Mouse (Mus musculus): ENCODE results near the gene Zfp536. TPM values are rescaled to one million over a fixed set of nuclear protein-coding genes. Genes with fewer than 3 reads are reported as not detected.

Zfp536 gene
- total RNA-seq (2021): 10 to 100 TPM; 40.5 to 48.3 TPM

GRCm38 (mm10) chr7:37773312-37773702 lies at the start of gene Zfp536:
Gene Zfp536, minus strand, starts transcription at chr7:37773641.
- no peak for DNase-seq (ENCODE audit: extremely low spot score in 1 of 2, low spot score in 1 of 2)

DNA sequence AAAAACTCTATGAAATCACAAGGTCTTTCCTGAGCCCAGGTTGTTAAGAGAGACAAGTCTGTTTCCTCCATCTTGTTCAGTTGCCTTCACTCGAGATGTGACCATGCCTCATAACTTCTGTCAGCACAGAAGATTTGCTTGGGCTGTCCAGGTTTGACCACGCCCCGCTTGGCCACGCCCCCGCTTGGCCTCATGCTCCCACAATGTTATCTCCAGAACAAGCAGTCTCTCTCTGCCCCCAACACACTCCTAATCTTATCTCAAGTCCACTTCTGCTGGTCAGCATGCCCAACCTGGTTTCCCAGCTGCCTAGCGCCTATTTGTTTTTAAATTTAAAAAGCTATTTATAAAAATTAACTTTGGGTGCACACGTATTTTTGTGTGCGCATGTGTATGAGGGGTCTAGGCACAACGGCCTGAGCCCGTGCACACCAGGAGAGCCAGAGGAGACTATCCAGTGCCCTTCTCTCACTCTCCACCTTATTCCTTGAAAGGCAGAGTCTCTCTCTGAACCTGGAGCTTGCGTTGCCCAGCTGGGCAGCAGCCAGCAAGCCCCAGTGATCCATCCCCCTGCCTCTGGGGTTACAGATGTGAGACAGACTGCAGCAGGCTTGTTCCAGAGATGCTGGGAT lies 47.3 kb upstream of the Zfp536 start:
- DNase-seq (ENCODE audit: extremely low spot score in 1 of 2, low spot score in 1 of 2): no peak

DNA sequence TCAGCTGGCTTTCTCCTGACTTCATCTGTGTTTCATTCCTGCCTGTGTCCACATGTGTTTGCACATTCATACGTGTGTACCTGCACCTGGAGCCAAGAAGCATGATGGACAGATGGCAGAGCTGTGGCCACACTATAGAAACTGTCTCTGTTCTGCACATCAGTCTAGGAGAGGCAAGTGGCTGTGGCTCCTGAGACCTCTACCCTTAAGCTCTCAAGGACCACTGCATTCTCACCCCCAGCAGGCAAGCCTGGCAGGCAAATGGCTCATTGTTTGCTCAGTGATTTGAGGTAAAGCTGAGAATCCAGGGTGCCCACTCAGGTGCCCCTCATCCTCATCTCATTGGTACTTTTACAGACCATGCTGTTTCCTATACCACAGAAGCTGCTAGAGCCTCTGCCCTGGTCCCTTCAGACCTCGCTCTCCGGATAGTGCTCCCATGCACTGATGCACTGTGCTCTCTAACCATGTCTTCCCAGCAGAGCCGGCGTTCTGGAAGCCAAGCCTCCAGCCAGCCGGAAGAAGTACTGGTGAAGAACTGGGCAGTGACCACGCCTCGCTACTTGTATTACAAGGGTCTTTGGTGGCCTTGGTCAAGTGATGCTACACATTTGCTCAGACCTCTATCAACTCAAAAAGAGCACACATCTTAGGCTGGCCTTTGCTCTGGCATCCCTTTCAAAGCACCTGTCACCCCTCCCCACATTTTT lies 45.3 kb upstream of the Zfp536 start:
- DNase-seq (ENCODE audit: extremely low spot score in 1 of 2, low spot score in 1 of 2): no peak

DNA sequence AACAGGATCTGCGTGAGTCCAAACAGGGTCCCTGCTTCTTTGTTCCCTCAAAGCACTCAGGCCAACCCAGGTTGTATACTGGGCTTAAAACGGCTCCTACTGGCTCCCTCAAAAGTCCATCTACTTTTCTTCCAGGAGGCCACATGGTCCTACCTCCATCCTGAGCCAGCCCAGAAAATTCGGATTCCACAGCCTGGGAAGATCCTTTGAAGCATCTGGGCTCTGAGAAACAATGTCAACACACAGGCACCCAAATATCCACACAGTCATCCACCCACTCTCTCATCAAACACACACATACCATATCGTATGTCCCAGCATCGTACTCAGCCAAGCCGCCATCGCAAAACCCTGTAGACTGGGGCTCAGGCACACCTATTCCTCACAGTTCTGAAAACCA lies 43.5 kb upstream of the Zfp536 start:
- DNase-seq (ENCODE audit: extremely low spot score in 1 of 2, low spot score in 1 of 2): no peak

DNA sequence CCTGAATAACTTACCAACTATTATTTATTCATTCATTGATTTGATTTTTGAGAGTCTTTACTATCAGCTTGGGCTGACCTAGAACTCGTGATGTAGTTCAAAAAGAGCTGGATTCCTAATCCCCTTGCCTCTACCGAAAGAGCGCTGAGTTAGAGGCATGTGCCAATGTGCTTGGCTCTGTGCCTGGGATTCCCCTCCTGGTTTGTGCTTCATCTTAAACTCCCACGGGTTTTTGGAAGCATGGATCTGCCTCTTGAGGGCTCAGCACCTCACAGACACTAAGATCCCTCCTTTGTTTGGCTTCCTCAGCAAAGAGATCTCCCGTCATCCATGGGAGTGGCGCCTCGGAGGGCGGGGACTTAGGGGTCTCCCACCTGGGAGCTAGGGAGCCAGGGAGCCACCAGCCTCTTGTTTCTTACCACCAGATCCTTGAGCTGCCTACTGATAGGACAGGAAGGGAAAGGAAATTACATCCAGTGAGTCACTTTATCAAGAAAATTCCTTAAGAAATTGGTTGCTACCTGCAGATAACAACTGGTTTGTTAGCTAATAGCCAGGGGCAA lies 41.5 kb upstream of the Zfp536 start:
- no peak for DNase-seq (ENCODE audit: extremely low spot score in 1 of 2, low spot score in 1 of 2)

DNA sequence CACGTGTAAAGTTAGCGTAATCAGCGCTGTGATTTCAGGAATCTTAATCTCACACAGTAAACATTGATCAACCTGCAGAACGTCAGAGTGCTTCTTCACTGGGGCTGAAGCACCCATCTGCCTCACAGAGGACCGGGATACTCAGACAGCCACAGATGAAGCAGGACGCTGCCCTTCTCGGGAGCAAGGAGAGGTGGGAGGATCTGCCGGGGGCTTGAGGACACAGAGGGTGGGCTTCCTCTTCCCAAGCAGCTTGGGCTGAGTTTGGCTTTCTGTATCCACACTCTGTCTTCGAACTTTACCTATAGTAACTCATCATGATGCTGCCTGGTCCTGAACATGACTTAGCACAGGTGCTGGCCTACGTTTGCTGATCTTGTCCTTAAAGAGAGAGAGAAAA lies 40.2 kb upstream of the Zfp536 start:
- DNase-seq (ENCODE audit: extremely low spot score in 1 of 2, low spot score in 1 of 2): no peak

GRCm38 (mm10) chr7:37809908-37810307 lies 36.5 kb upstream of the Zfp536 start:
- DNase-seq (ENCODE audit: extremely low spot score in 1 of 2, low spot score in 1 of 2): no peak

DNA sequence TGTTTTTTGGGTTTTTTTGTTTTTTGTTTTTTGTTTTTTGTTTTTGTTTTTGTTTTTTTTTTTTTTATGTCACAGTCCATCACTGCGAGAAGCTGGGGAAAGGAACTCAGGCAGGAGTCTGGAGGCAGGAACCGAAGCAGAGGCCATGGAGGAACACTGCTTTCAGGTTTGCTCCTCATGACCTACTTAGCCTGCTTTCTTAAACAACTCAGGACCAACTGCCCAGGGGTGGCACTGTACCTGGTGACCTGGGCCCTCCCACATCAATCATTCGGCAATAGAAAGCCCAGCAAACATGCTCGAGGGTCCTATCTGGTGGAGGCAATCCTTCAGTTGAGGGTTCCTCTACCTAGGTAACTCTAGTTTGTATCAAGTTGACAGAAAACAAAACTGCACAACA lies 35.6 kb upstream of the Zfp536 start:
- DNase-seq (ENCODE audit: extremely low spot score in 1 of 2, low spot score in 1 of 2): no peak

DNA sequence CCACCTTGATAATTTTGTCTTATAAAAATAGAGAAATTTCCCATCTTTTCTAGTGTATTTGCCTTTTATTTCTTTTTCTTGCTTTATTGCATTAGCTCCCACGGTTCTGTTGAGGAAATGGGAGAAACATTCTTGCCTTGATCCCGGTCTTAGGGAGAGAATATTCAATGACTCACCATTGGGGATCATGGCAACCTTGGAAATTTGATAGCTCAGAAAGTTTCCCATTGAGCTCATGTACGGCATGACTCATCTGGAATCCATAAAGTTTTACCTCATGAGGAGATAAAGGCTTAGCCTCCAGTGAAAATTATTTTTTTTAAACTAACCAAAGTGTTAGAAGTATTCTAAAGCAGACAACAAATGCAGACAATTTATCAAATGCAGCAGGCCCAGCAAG lies 27.7 kb upstream of the Zfp536 start:
- no peak for DNase-seq (ENCODE audit: extremely low spot score in 1 of 2, low spot score in 1 of 2)

GRCm38 (mm10) chr7:37788721-37789120 lies 15.3 kb upstream of the Zfp536 start:
- no peak for DNase-seq (ENCODE audit: extremely low spot score in 1 of 2, low spot score in 1 of 2)

- DNase-seq (ENCODE audit: extremely low spot score in 1 of 2, low spot score in 1 of 2): peak; percentile 56 to 76
Observed at GRCm38 (mm10) chr7:37775502-37775901, 2.1 kb upstream of the Zfp536 start.

GRCm38 (mm10) chr7:37774463-37774970 lies 1.1 kb upstream of the Zfp536 start:
- no peak for DNase-seq (ENCODE audit: extremely low spot score in 1 of 2, low spot score in 1 of 2)

DNA sequence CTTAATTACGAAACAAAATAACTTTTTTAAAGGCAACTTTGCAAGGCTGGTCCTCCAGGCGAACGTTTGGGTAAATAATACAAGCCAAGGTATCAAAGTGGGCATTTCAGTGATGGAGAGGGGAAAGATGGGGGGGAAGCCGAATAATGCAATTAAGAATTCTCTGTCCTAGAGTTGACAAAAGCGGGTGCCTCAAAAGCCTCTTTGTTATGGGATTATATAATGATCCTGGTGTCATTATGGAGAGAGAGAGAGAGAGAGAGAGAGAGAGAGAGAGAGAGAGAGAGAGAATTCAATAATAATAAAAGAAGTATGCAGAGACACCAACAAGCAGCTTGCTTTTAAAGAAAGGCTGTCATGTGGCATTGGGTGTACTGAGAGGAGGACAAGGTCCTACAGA lies 465 bp upstream of the Zfp536 start:
- no peak for DNase-seq (ENCODE audit: extremely low spot score in 1 of 2, low spot score in 1 of 2)

DNA sequence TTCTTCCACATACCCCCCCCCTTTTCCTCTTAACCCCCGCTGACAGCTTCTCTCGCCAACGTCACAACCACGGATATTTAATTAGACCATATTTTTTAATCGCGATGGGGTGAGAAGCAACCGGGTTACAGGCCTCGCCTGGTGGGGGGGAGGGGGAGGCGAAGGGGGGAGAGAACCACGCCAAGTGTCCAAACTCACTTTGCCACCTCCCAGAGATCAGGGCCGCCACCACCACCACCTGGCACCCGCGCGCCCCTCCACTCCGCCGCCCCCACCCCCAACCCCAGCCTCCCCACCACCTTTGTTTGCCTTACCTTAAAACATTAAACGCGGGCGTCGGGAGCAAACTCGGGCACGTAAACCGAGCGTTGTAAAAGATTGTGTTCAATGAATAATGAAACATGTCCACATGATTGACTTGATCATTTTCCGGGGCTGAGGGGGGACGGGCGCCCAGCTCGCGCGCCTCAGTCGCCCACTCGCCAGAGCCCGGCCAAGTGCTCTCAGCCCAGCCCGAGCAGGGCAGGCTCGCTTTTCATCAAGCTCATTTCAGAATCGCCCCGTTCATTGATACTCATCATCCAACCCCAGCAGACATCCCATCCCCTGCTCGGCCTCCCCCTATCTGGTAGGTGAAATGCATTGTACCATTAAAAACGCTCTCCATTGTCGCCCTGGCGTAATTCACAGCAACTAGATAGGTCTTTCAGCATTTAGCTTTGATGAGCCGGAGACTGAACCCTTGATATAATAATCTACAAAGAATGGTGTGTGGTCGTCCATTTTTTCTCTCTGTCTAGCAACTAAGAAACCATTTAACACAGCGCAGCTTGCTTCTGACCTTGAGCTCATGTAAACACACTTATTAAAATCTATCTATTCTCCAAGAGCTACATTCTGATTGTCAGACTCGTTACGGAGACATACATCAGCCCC lies 797 bp downstream of the Zfp536 start:
- DNase-seq (ENCODE audit: extremely low spot score in 1 of 2, low spot score in 1 of 2): peak; percentile 20 to 41

GRCm38 (mm10) chr7:37771491-37772375 lies 1.7 kb downstream of the Zfp536 start:
- peak in 1 of 2 experiments; percentile 30 for DNase-seq (ENCODE audit: extremely low spot score in 1 of 2, low spot score in 1 of 2)

- peak; percentile 65 to 76 for DNase-seq (ENCODE audit: extremely low spot score in 1 of 2, low spot score in 1 of 2)
Observed at GRCm38 (mm10) chr7:37770400-37771050, 2.9 kb downstream of the Zfp536 start.

DNA sequence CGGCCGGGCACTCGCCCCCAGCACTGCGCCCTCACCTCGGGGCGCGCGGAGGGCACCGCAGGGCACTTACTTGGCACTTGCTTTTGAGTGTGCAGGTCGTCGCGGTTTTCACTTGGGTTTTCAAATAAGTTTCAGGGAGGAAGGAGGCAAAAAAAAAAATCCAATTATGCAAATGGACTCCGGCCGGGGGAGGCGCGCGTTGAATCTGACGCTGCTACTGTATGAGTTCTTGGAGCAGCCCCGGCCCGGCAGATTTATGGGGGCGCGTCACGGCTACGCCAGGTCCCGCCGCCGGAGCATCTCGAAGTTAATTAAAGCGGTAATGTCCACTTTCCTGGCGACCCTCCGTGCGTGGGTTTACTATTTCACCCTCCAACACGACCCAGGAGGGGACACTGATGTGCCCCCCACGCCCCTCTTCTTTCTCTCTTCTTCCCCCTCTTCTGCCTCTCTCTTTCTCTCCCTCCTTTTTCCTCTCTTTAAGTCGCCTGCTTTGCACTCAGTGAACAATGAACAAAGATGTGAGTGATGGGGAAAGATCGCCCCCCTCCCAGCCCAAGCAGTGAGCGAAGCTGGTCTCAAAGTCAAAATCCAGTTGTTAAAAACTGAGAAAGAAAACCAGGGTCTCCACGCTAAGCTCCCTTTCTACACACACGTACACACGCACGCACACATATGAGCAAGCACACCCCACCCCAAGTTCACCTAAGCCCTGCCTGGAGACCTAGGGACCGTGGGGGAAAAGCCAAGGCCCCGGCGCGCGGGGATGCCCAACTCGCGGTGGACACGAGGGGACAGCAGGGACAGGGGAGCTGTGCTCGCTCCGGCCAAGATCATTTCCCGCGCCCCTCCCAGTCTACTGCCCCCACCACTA lies 3.7 kb downstream of the Zfp536 start:
- DNase-seq (ENCODE audit: extremely low spot score in 1 of 2, low spot score in 1 of 2): peak in 1 of 2 experiments; percentile 29

DNA sequence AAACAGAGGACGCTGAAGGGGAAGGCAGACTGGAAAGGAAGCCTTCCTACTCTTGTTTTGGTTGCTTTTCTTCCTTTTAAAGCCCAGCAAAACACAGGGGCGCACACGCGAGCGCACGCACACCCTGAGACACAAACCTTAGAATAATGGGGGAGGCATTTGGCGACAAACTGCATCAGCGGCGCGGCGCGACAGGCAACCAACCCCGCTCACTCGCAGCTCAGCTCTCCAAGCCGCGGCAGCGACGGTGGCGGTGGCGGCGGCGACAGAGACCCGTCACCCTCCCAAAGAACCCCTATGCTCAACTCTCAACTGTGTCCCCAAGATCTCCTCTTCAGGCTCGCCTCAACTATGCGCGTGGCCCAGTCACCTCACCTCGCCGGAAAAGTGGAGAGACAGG lies 4.4 kb downstream of the Zfp536 start:
- peak in 1 of 2 experiments; percentile 27 for DNase-seq (ENCODE audit: extremely low spot score in 1 of 2, low spot score in 1 of 2)
